Mouse (Mus musculus) lung, adult 2 months (tissue): ENCODE results near the gene Hoxa4. TPM values are rescaled to one million over a fixed set of nuclear protein-coding genes. Genes with fewer than 3 reads are reported as not detected.

Source experiments
- DNase-seq: peaks from one replicate; pipeline ENCODE4 v3.0.0; 2022
- H3K4me1 ChIP-seq: fragments of 200-500 bp; 2 replicates; pipeline ENCODE4 v1.6.1; 2011; ENCODE audit warnings: low read length; ENCODE audit not compliant: control insufficient read depth, insufficient read depth
- H3K4me3 ChIP-seq: fragments of 200-500 bp; replicated peaks from 2 replicates; pipeline ENCODE3; 2011; ENCODE audit warnings: low read depth, mild to moderate bottlenecking, control low read depth, low read length; ENCODE audit errors: extremely low read depth
- CTCF ChIP-seq: fragments of 200-500 bp; IDR thresholded peaks from 2 replicates; pipeline ENCODE4 v1.5.1; 2011; ENCODE audit warnings: mild to moderate bottlenecking, low read length, control low read depth; ENCODE audit not compliant: insufficient read depth
- POLR2A ChIP-seq: fragments of 200-500 bp; IDR thresholded peaks from 2 replicates; pipeline ENCODE4 v1.6.1; 2011; ENCODE audit warnings: low read depth, mild to moderate bottlenecking, control low read depth, low read length, borderline replicate concordance; ENCODE audit errors: extremely low read depth
- WGBS: fragments of 180-500 bp; shearing (Covaris S2); methylation state at CpG from one replicate; pipeline ENCODE4 v1.1.7; 2018; 5-methylcytosine and 5-hydroxymethylcytosine counted together
- polyA plus RNA-seq: library from polyadenylated mRNA; depleted of rRNA; stranded (reverse); fragments of >200 nt; gene quantifications from 2 replicates; pipeline ENCODE4 v1.2.3, GENCODE M21; 2012

The Hoxa4 gene
- polyA plus RNA-seq, 1 experiment = 8.4 TPM

- TF ChIP-seq POLR2A = no peak
- no peak for TF ChIP-seq CTCF
- 44% methylated on average over 21 of the region's 21 CpGs for WGBS
- DNase-seq = no peak
- Histone ChIP-seq H3K4me3 (no peak overlapping the region), H3K4me1 (peaks cover 3% of the 10 kb centered on the region; the same call in 1 of the 2 replicates)
Observed at GRCm38 (mm10) chr6:52221993-52222685, 30.6 kb upstream of the Hoxa4 start.

- DNase-seq = peak; percentile 86
- WGBS = 3% methylated on average over 46 of the region's 46 CpGs
- TF ChIP-seq CTCF (peak; percentile 82), POLR2A (0 out of 2 replicates have a peak, but pooled peaks have one; percentile 22)
- peak within 1 kb of the TSS; percentile 82 for H3K4me3 ChIP-seq
- peaks cover 3% of the 10 kb centered on the region; the same call in 1 of the 2 replicates for H3K4me1 ChIP-seq
Observed at GRCm38 (mm10) chr6:52221337-52221992, 29.9 kb upstream of the Hoxa4 start, which contains the start of gene Hoxa7. Gene Hoxa7 (minus strand): TSS chr6:52221854.

- Histone ChIP-seq H3K4me3 (peak overlapping the region; percentile 82), H3K4me1 (peaks cover 3% of the 10 kb centered on the region; the same call in 1 of the 2 replicates)
- no peak for DNase-seq
- no peak for TF ChIP-seq CTCF
- TF ChIP-seq POLR2A = no peak
- 40% methylated on average over 12 of the region's 12 CpGs for WGBS
Observed at GRCm38 (mm10) chr6:52220865-52221310, 29.3 kb upstream of the Hoxa4 start.

- TF ChIP-seq CTCF (no peak), POLR2A (no peak)
- WGBS = 64% methylated on average over 32 of the region's 32 CpGs
- Histone ChIP-seq H3K4me1 (peaks cover 3% of the 10 kb centered on the region; the same call in 1 of the 2 replicates), H3K4me3 (no peak overlapping the region)
- DNase-seq = no peak
Observed at GRCm38 (mm10) chr6:52220003-52220864, 28.7 kb upstream of the Hoxa4 start.

GRCm38 (mm10) chr6:52219234-52219942 lies 27.8 kb upstream of the Hoxa4 start:
- WGBS = 74% methylated on average over 9 of the region's 9 CpGs
- Histone ChIP-seq H3K4me1 (peaks cover 3% of the 10 kb centered on the region; the same call in 1 of the 2 replicates), H3K4me3 (no peak overlapping the region)
- TF ChIP-seq POLR2A (no peak), CTCF (no peak)
- DNase-seq = no peak

GRCm38 (mm10) chr6:52218643-52219215 lies 27.2 kb upstream of the Hoxa4 start:
- Histone ChIP-seq H3K4me3 (no peak overlapping the region), H3K4me1 (peaks cover 3% of the 10 kb centered on the region; the same call in 1 of the 2 replicates)
- no peak for TF ChIP-seq CTCF
- TF ChIP-seq POLR2A = no peak
- 44% methylated on average over 14 of the region's 14 CpGs for WGBS
- DNase-seq = no peak

- Histone ChIP-seq H3K4me3 (no peak overlapping the region), H3K4me1 (peaks cover 6% of the 10 kb centered on the region; the same call in 1 of the 2 replicates)
- no peak for TF ChIP-seq POLR2A
- no peak for TF ChIP-seq CTCF
- DNase-seq = no peak
- 19% methylated on average over 23 of the region's 23 CpGs for WGBS
Observed at GRCm38 (mm10) chr6:52217895-52218642, 26.5 kb upstream of the Hoxa4 start.

- DNase-seq = no peak
- Histone ChIP-seq H3K4me1 (peaks cover 12% of the 10 kb centered on the region; the same call in 1 of the 2 replicates), H3K4me3 (peak overlapping the region; percentile 54)
- TF ChIP-seq POLR2A = no peak
- no peak for TF ChIP-seq CTCF
- WGBS = 1% methylated on average over 25 of the region's 25 CpGs
Observed at GRCm38 (mm10) chr6:52217459-52217768, 25.9 kb upstream of the Hoxa4 start.
